Mouse (Mus musculus) limb, embryonic 11.5 days (tissue): ENCODE data around the gene Pramel6. TPM values are rescaled to one million over a fixed set of nuclear protein-coding genes. Genes with fewer than 3 reads are reported as not detected.
"Not testable (repeated sequence)": the region's sequence is repeated elsewhere in the genome, so short reads cannot be mapped to it uniquely, and the experiment has no call there.

ENCODE experiments used
- ATAC-seq: fragments of 200-750 bp; cut with Nextera tagmentation; 2 replicates; pipeline ENCODE4 v1.8.0; 2017; ENCODE audit warnings: low read depth; ENCODE audit not compliant: insufficient number of reproducible peaks, low FRiP score, low TSS enrichment
- DNase-seq: peaks from one replicate; pipeline ENCODE4 v3.0.0-alpha.2; 2015; ENCODE audit warnings: low spot score
- H3K27ac ChIP-seq: fragments of 300-500 bp; sonication (generic); replicated peaks from 2 replicates; pipeline ENCODE4 v1.5.1; 2014; ENCODE audit warnings: low read depth, mild to moderate bottlenecking, low read length
- H3K27me3 ChIP-seq: fragments of 300-500 bp; sonication (generic); 2 replicates; pipeline ENCODE4 v1.6.1; 2014; ENCODE audit warnings: mild to moderate bottlenecking, low read length, mixed read lengths; ENCODE audit not compliant: control insufficient read depth, insufficient read depth
- H3K36me3 ChIP-seq: fragments of 300-500 bp; sonication (generic); 2 replicates; pipeline ENCODE4 v1.6.1; 2014; ENCODE audit warnings: mild to moderate bottlenecking, low read length, moderate library complexity, mixed read lengths; ENCODE audit not compliant: control insufficient read depth, insufficient read depth
- H3K4me1 ChIP-seq: fragments of 300-500 bp; sonication (generic); 2 replicates; pipeline ENCODE4 v1.6.1; 2014; ENCODE audit warnings: low read length, mixed read lengths; ENCODE audit not compliant: control insufficient read depth, insufficient read depth
- H3K4me2 ChIP-seq: fragments of 300-500 bp; sonication (generic); 2 replicates; pipeline ENCODE4 v1.6.1; 2014; ENCODE audit warnings: low read depth, mild to moderate bottlenecking, moderate library complexity; ENCODE audit not compliant: severe bottlenecking
- H3K4me3 ChIP-seq: fragments of 300-500 bp; sonication (generic); 2 replicates; pipeline ENCODE4 v1.5.1; 2014; ENCODE audit warnings: low read depth, low read length
- H3K9ac ChIP-seq: fragments of 300-500 bp; sonication (generic); 2 replicates; pipeline ENCODE4 v1.6.1; 2014; ENCODE audit warnings: mild to moderate bottlenecking, low read length
- H3K9me3 ChIP-seq: fragments of 300-500 bp; sonication (generic); 2 replicates; pipeline ENCODE4 v1.6.1; 2016; ENCODE audit warnings: low read length; ENCODE audit not compliant: control insufficient read depth
- WGBS: fragments of 180-500 bp; shearing (Covaris S2); extraction: QIAGEN DNeasy Blood & Tissue Kit; methylation state at CpG from one replicate; pipeline ENCODE4 v1.1.7; 2014; 5-methylcytosine and 5-hydroxymethylcytosine counted together
- polyA plus RNA-seq: library from polyadenylated mRNA; unstranded; fragments of >200 nt; fragmentation: Nextera tagmentation; extraction: Ambion mirVana; gene quantifications from 2 replicates; pipeline ENCODE4 v1.2.1, GENCODE M21; 2014

The Pramel6 gene
- not detected in 2 replicates for polyA plus RNA-seq

GRCm38 (mm10) chr2:87506265-87506664, at the start of gene Pramel6:
Gene Pramel6, plus strand, starts transcription at chr2:87506565.
- Histone ChIP-seq H3K9me3 (no peaks in the 10 kb centered on the region), H3K9ac (no peak within 1 kb of the TSS), H3K4me1 (no peaks in the 10 kb centered on the region), H3K36me3 (no peaks in the 10 kb centered on the region), H3K27ac (no peak within 1 kb of the TSS), H3K4me2 (no peak within 1 kb of the TSS), H3K27me3 (no peaks in the 10 kb centered on the region), H3K4me3 (no peak within 1 kb of the TSS)
- ATAC-seq: no peak
- DNase-seq: no peak
- 90% methylated on average over 6 of the region's 6 CpGs for WGBS

GRCm38 (mm10) chr2:87461769-87462168, 44.6 kb upstream of the Pramel6 start:
- Histone ChIP-seq H3K9me3 (no peaks in the 10 kb centered on the region), H3K9ac (no peak overlapping the region), H3K27ac (no peak overlapping the region), H3K4me3 (no peak overlapping the region), H3K36me3 (no peaks in the 10 kb centered on the region), H3K4me2 (no peak overlapping the region), H3K4me1 (no peaks in the 10 kb centered on the region), H3K27me3 (no peaks in the 10 kb centered on the region)
- ATAC-seq (no peak), DNase-seq (no peak)
- WGBS: 91% methylated on average over 4 of the region's 4 CpGs

- Histone ChIP-seq H3K27ac (no peak overlapping the region), H3K9me3 (no peaks in the 10 kb centered on the region), H3K36me3 (no peaks in the 10 kb centered on the region), H3K4me3 (no peak overlapping the region), H3K4me2 (no peak overlapping the region), H3K9ac (no peak overlapping the region), H3K4me1 (no peaks in the 10 kb centered on the region), H3K27me3 (no peaks in the 10 kb centered on the region)
- DNase-seq (no peak), ATAC-seq (no peak)
Observed at GRCm38 (mm10) chr2:87480207-87480606, 26.2 kb upstream of the Pramel6 start.

GRCm38 (mm10) chr2:87481158-87481557, 25.2 kb upstream of the Pramel6 start:
- H3K4me3 ChIP-seq: no peak overlapping the region
- ATAC-seq (no peak), DNase-seq (no peak)
- H3K9me3 ChIP-seq: no peaks in the 10 kb centered on the region
- no peak overlapping the region for H3K4me2 ChIP-seq
- H3K27me3 ChIP-seq: no peaks in the 10 kb centered on the region
- no peak overlapping the region for H3K9ac ChIP-seq
- H3K36me3 ChIP-seq: no peaks in the 10 kb centered on the region
- H3K4me1 ChIP-seq: no peaks in the 10 kb centered on the region
- H3K27ac ChIP-seq: no peak overlapping the region
- WGBS: 85% methylated on average over 4 of the region's 4 CpGs

GRCm38 (mm10) chr2:87482276-87482675, 24.1 kb upstream of the Pramel6 start:
- Histone ChIP-seq H3K4me1 (no peaks in the 10 kb centered on the region), H3K4me3 (no peak overlapping the region), H3K36me3 (no peaks in the 10 kb centered on the region), H3K4me2 (no peak overlapping the region), H3K27ac (no peak overlapping the region), H3K9ac (no peak overlapping the region), H3K27me3 (no peaks in the 10 kb centered on the region), H3K9me3 (no peaks in the 10 kb centered on the region)
- DNase-seq (no peak), ATAC-seq (no peak)
- 78% methylated on average over 2 of the region's 2 CpGs for WGBS

- H3K9ac ChIP-seq, H3K4me1 ChIP-seq, DNase-seq, H3K4me2 ChIP-seq, H3K9me3 ChIP-seq, H3K36me3 ChIP-seq, H3K4me3 ChIP-seq, H3K27ac ChIP-seq, H3K27me3 ChIP-seq, ATAC-seq: not testable (repeated sequence)
- 91% methylated on average over 4 of the region's 5 CpGs for WGBS
Observed at GRCm38 (mm10) chr2:87496993-87497392, 9.4 kb upstream of the Pramel6 start, which contains the start of gene Pramel7. Gene Pramel7, minus strand, starts transcription at chr2:87497093.

GRCm38 (mm10) chr2:87515046-87515445, 8.7 kb downstream of the Pramel6 start:
- H3K9ac ChIP-seq: no peak overlapping the region
- DNase-seq (no peak), ATAC-seq (no peak)
- H3K27ac ChIP-seq: no peak overlapping the region
- no peaks in the 10 kb centered on the region for H3K9me3 ChIP-seq
- no peaks in the 10 kb centered on the region for H3K4me1 ChIP-seq
- H3K4me2 ChIP-seq: no peak overlapping the region
- 91% methylated on average over 2 of the region's 2 CpGs for WGBS
- no peaks in the 10 kb centered on the region for H3K36me3 ChIP-seq
- H3K27me3 ChIP-seq: no peaks in the 10 kb centered on the region
- no peak overlapping the region for H3K4me3 ChIP-seq

GRCm38 (mm10) chr2:87515457-87516060, 9.2 kb downstream of the Pramel6 start:
- Histone ChIP-seq H3K4me3 (no peak overlapping the region), H3K9me3 (no peaks in the 10 kb centered on the region), H3K4me2 (no peak overlapping the region), H3K4me1 (no peaks in the 10 kb centered on the region), H3K27me3 (no peaks in the 10 kb centered on the region), H3K36me3 (no peaks in the 10 kb centered on the region), H3K9ac (no peak overlapping the region), H3K27ac (no peak overlapping the region)
- no peak for ATAC-seq
- DNase-seq: no peak
- WGBS: 83% methylated on average over 7 of the region's 8 CpGs

- Histone ChIP-seq H3K36me3 (no peaks in the 10 kb centered on the region), H3K9ac (no peak overlapping the region), H3K4me2 (no peak overlapping the region), H3K9me3 (no peaks in the 10 kb centered on the region), H3K4me3 (no peak overlapping the region), H3K27ac (no peak overlapping the region), H3K4me1 (no peaks in the 10 kb centered on the region), H3K27me3 (no peaks in the 10 kb centered on the region)
- WGBS: 84% methylated on average over 3 of the region's 3 CpGs
- DNase-seq (no peak), ATAC-seq (no peak)
Observed at GRCm38 (mm10) chr2:87516581-87516980, 10.2 kb downstream of the Pramel6 start.
